Mouse (Mus musculus) heart, postnatal 0 days (tissue): ENCODE results near the gene Dnm3. TPM values are rescaled to one million over a fixed set of nuclear protein-coding genes. Genes with fewer than 3 reads are reported as not detected.

Experiments used
- ATAC-seq: fragments of 200-750 bp; cut with Nextera tagmentation; 2 replicates; pipeline ENCODE4 v1.8.0; 2017; ENCODE audit warnings: low read depth, moderate number of reproducible peaks, moderate library complexity; ENCODE audit not compliant: insufficient read depth
- DNase-seq: peaks from one replicate; pipeline ENCODE4 v3.0.0-alpha.2; 2016; ENCODE audit warnings: low spot score
- H3K27ac ChIP-seq: fragments of 300-500 bp; sonication (generic); 2 replicates; pipeline ENCODE4 v1.5.1; 2014; ENCODE audit warnings: low read depth, mild to moderate bottlenecking
- H3K27me3 ChIP-seq: fragments of 300-500 bp; sonication (generic); 2 replicates; pipeline ENCODE4 v1.6.1; 2014; ENCODE audit warnings: low read length, mixed read lengths; ENCODE audit not compliant: control insufficient read depth, insufficient read depth
- H3K36me3 ChIP-seq: fragments of 300-500 bp; sonication (generic); replicated peaks from 2 replicates; pipeline ENCODE4 v1.6.1; 2014; ENCODE audit warnings: low read length, mixed read lengths; ENCODE audit not compliant: control insufficient read depth, insufficient read depth
- H3K4me1 ChIP-seq: fragments of 300-500 bp; sonication (generic); 2 replicates; pipeline ENCODE4 v1.6.1; 2014; ENCODE audit warnings: antibody characterized with exemption; ENCODE audit not compliant: control insufficient read depth, insufficient read depth
- H3K4me2 ChIP-seq: fragments of 300-500 bp; sonication (generic); 2 replicates; pipeline ENCODE4 v1.6.1; 2014; ENCODE audit warnings: low read depth, mild to moderate bottlenecking, low read length, moderate library complexity
- H3K4me3 ChIP-seq: fragments of 300-500 bp; sonication (generic); 2 replicates; pipeline ENCODE4 v1.5.1; 2014; ENCODE audit warnings: low read depth, low read length
- H3K9ac ChIP-seq: fragments of 300-500 bp; sonication (generic); replicated peaks from 2 replicates; pipeline ENCODE4 v1.6.1; 2014; ENCODE audit warnings: low read depth, low read length, mixed read lengths
- H3K9me3 ChIP-seq: fragments of 300-500 bp; sonication (generic); replicated peaks from 2 replicates; pipeline ENCODE4 v1.6.1; 2016; ENCODE audit warnings: low read length; ENCODE audit not compliant: control insufficient read depth
- CTCF ChIP-seq: IDR thresholded peaks from 2 replicates; pipeline ENCODE4 v1.5.1; 2016; ENCODE audit warnings: antibody characterized with exemption, control low read depth, low read depth
- EP300 ChIP-seq: IDR thresholded peaks from 2 replicates; pipeline ENCODE4 v1.6.1; 2016; ENCODE audit warnings: antibody characterized with exemption, low read depth
- WGBS: fragments of 180-500 bp; shearing (Covaris S2); extraction: QIAGEN DNeasy Blood & Tissue Kit; methylation state at CpG from one replicate; pipeline ENCODE4 v1.1.7; 2014; 5-methylcytosine and 5-hydroxymethylcytosine counted together
- polyA plus RNA-seq: library from polyadenylated mRNA; unstranded; fragments of >200 nt; fragmentation: Nextera tagmentation; extraction: Ambion mirVana; gene quantifications from 2 replicates; pipeline ENCODE4 v1.2.1, GENCODE M21; 2015
- total RNA-seq: library from RNA; depleted of rRNA; stranded (reverse); fragments of >200 nt; gene quantifications from 2 replicates; pipeline ENCODE4 v1.2.3, GENCODE M21; 2014; ENCODE audit warnings: low replicate concordance

The Dnm3 gene
- total and polyA plus RNA-seq, 2 experiments from 2014 or later = 1.9 to 2.4 TPM

GRCm38 (mm10) chr1:162449161-162449909 is 28.5 kb downstream of the Dnm3 start:
- ATAC-seq (no peak), DNase-seq (no peak)
- Histone ChIP-seq H3K4me2 (no peak overlapping the region), H3K27ac (no peak overlapping the region), H3K4me3 (no peak overlapping the region), H3K9me3 (no peaks in the 10 kb centered on the region), H3K4me1 (no peaks in the 10 kb centered on the region), H3K36me3 (no peaks in the 10 kb centered on the region), H3K27me3 (no peaks in the 10 kb centered on the region), H3K9ac (no peak overlapping the region)
- WGBS = 49% methylated on average over 3 of the region's 3 CpGs
- TF ChIP-seq EP300 = no peak
- TF ChIP-seq CTCF = no peak

DNA sequence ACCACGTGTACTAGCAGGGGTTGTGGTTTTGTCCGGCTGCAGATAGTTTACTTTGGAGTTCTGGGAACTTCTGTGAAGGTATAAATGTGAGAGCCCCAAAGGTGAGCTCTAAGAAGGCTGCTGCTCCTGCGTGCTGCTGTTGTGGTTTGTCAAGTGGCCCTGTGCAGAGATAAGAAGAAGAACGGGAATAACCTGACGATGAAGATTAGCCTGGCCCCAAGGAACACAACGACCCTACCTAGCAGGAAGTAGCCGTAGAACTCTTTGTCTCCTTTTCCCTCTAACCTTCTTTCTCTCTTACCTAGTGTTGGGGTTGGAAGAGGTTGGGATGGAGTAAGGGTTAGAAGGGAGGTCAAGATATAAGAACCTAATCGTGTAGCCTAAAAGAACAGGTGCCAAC is 33.0 kb downstream of the Dnm3 start:
- Histone ChIP-seq H3K9ac (no peak overlapping the region), H3K27ac (no peak overlapping the region), H3K9me3 (no peaks in the 10 kb centered on the region), H3K4me2 (no peak overlapping the region), H3K27me3 (no peaks in the 10 kb centered on the region), H3K4me1 (no peaks in the 10 kb centered on the region), H3K36me3 (no peaks in the 10 kb centered on the region), H3K4me3 (no peak overlapping the region)
- no peak for DNase-seq
- no peak for ATAC-seq
- no peak for TF ChIP-seq EP300
- no peak for TF ChIP-seq CTCF
- 49% methylated on average over 8 of the region's 8 CpGs for WGBS

DNA sequence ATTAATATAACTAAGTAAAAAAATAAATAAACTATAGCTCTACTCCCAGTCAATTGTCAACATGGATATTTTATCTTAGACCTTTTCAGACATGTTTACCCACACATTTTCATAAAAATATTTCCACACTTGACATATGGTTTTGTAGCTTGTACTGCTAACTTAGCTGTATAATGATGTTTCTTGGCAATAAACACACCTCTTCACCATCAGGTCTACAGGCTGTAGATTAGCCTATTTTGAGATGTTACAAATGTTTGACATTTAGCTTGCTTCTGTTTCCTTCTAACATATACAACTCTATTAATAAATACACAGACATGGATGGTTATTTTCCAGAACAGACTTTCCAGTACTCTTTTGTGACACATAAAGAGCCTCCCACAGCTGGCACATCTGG is 38.3 kb downstream of the Dnm3 start:
- no peak overlapping the region for H3K27ac ChIP-seq
- H3K27me3 ChIP-seq = no peaks in the 10 kb centered on the region
- TF ChIP-seq EP300 = no peak
- TF ChIP-seq CTCF = no peak
- H3K9ac ChIP-seq = no peak overlapping the region
- no peak overlapping the region for H3K4me2 ChIP-seq
- no peaks in the 10 kb centered on the region for H3K4me1 ChIP-seq
- H3K9me3 ChIP-seq = no peaks in the 10 kb centered on the region
- no peaks in the 10 kb centered on the region for H3K36me3 ChIP-seq
- H3K4me3 ChIP-seq = no peak overlapping the region
- ATAC-seq = no peak
- DNase-seq = no peak

GRCm38 (mm10) chr1:162436672-162437071 is 41.2 kb downstream of the Dnm3 start:
- no peaks in the 10 kb centered on the region for H3K36me3 ChIP-seq

DNA sequence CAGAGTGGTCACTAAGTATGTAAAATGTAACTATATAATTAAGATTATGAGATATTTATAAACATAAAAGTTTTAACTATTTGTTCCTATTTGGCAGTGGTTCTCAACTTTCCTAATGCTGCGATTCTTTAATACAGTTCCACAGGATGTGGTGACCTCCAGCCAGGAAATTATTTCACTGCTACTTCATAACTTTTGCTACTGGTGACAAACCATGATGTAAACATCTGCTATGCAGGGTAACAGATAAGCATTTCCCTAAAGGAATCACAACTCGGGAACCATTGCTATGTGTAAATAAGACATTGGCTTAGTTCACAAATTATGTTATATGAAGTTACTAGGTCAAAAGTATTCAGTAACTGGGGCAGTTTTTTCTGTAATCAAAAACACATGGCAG is 48.9 kb downstream of the Dnm3 start:
- ATAC-seq (no peak), DNase-seq (no peak)
- no peak for TF ChIP-seq CTCF
- TF ChIP-seq EP300 = no peak
- H3K4me3 ChIP-seq = no peak overlapping the region
- H3K4me2 ChIP-seq = no peak overlapping the region
- no peaks in the 10 kb centered on the region for H3K4me1 ChIP-seq
- H3K27ac ChIP-seq = no peak overlapping the region
- H3K9me3 ChIP-seq = no peaks in the 10 kb centered on the region
- WGBS = 48% methylated on average over 2 of the region's 2 CpGs
- H3K27me3 ChIP-seq = no peaks in the 10 kb centered on the region
- no peaks in the 10 kb centered on the region for H3K36me3 ChIP-seq
- H3K9ac ChIP-seq = no peak overlapping the region

More at GRCm38 (mm10) chr1:162436672-162437071, 41.2 kb downstream of the Dnm3 start:
- Histone ChIP-seq H3K27ac (no peak overlapping the region), H3K9ac (no peak overlapping the region), H3K27me3 (no peaks in the 10 kb centered on the region), H3K9me3 (no peaks in the 10 kb centered on the region), H3K4me3 (no peak overlapping the region), H3K4me2 (no peak overlapping the region), H3K4me1 (no peaks in the 10 kb centered on the region)
- DNase-seq (no peak), ATAC-seq (no peak)
- WGBS = 78% methylated on average over 3 of the region's 3 CpGs
- TF ChIP-seq CTCF (no peak), EP300 (no peak)
